In genomic region chr2:45063300-45063890, GRCm38 (mm10) we compare ENCODE assay signal across 13 mouse cellular contexts. TPM values are rescaled to one million over a fixed set of nuclear protein-coding genes. Genes with fewer than 3 reads are reported as not detected.
DNase-seq lines count a peak whose midpoint lies in the region; ATAC-seq and TF ChIP-seq lines count a peak whose summit lies in the region.
"Had no signal": no experiment of that assay in that cellular context is flagged by ENCODE, and none has a peak within 500 bp of the region (broad histone marks: within the 10 kb centered on the region; RNA-seq: fewer than 3 reads in every experiment).

No protein-coding gene starts in this region.

- no peak for TF ChIP-seq CTCF in heart, postnatal 0 days (IDR thresholded peaks at IDR 0.05; ENCODE audit: low read depth)

- no peak for DNase-seq in heart, postnatal 0 days (ENCODE audit: low spot score)
- no peak for DNase-seq in heart, postnatal 14 days
- no peak for DNase-seq in midbrain, embryonic 11.5 days (ENCODE audit: low spot score, missing footprints)
- DNase-seq in hindbrain, embryonic 11.5 days (ENCODE audit: low spot score): no peak
- DNase-seq in midbrain, embryonic 14.5 days: no peak
- DNase-seq in frontal cortex, postnatal 14 days (ENCODE audit: low spot score in 2 of 2): no peak
- DNase-seq: cerebellum, adult 18-20 months; gastrocnemius, adult 2 months; layer of hippocampus, postnatal 36 days; right cerebral cortex, postnatal 25 days had no signal

- no peak overlapping the region for H3K9ac ChIP-seq in heart, postnatal 0 days (replicated peaks; ENCODE audit: low read depth, low read length)
- H3K9ac ChIP-seq in midbrain, embryonic 11.5 days (ENCODE audit: low read length): no peak overlapping the region
- no peak overlapping the region for H3K9ac ChIP-seq in midbrain, embryonic 15.5 days
- no peak overlapping the region for H3K9ac ChIP-seq in hindbrain, embryonic 11.5 days (ENCODE audit: low read depth, low read length)
- H3K9ac ChIP-seq in midbrain, embryonic 14.5 days (replicated peaks; ENCODE audit: low read length): no peak overlapping the region
- H3K9ac ChIP-seq: intestine, embryonic 15.5 days; stomach, embryonic 15.5 days had no signal

- H3K36me3 ChIP-seq in heart, postnatal 0 days (replicated peaks; ENCODE audit: control insufficient read depth, insufficient read depth, low read length): no peaks in the 10 kb centered on the region
- no peaks in the 10 kb centered on the region for H3K36me3 ChIP-seq in midbrain, embryonic 11.5 days (ENCODE audit: control insufficient read depth, insufficient read depth, low read length)
- H3K36me3 ChIP-seq in midbrain, embryonic 15.5 days (replicated peaks): no peaks in the 10 kb centered on the region
- no peaks in the 10 kb centered on the region for H3K36me3 ChIP-seq in hindbrain, embryonic 11.5 days (ENCODE audit: control insufficient read depth, insufficient read depth, low read length)
- H3K36me3 ChIP-seq in midbrain, embryonic 14.5 days (ENCODE audit: control insufficient read depth, insufficient read depth, low read length): no peaks in the 10 kb centered on the region
- H3K36me3 ChIP-seq: intestine, embryonic 15.5 days; stomach, embryonic 15.5 days had no signal

- H3K4me2 ChIP-seq in heart, postnatal 0 days (ENCODE audit: low read depth, low read length): no peak overlapping the region
- H3K4me2 ChIP-seq in midbrain, embryonic 11.5 days: no peak overlapping the region
- H3K4me2 ChIP-seq in midbrain, embryonic 15.5 days: no peak overlapping the region
- H3K4me2 ChIP-seq in hindbrain, embryonic 11.5 days (replicated peaks; ENCODE audit: low read depth, low read length): no peak overlapping the region
- H3K4me2 ChIP-seq in midbrain, embryonic 14.5 days (ENCODE audit: low read length): no peak overlapping the region
- H3K4me2 ChIP-seq: intestine, embryonic 15.5 days; stomach, embryonic 15.5 days had no signal

- TF ChIP-seq EP300 in heart, postnatal 0 days (IDR thresholded peaks at IDR 0.05; ENCODE audit: low read depth): no peak

- H3K9me3 ChIP-seq in heart, postnatal 0 days (replicated peaks; ENCODE audit: control insufficient read depth, low read length): no peaks in the 10 kb centered on the region
- H3K9me3 ChIP-seq in midbrain, embryonic 11.5 days (ENCODE audit: control insufficient read depth, low read length): no peaks in the 10 kb centered on the region
- H3K9me3 ChIP-seq in midbrain, embryonic 15.5 days: no peaks in the 10 kb centered on the region
- no peaks in the 10 kb centered on the region for H3K9me3 ChIP-seq in hindbrain, embryonic 11.5 days (ENCODE audit: control insufficient read depth, low read length)
- H3K9me3 ChIP-seq in midbrain, embryonic 14.5 days (ENCODE audit: control insufficient read depth, low read length): no peaks in the 10 kb centered on the region
- H3K9me3 ChIP-seq: intestine, embryonic 15.5 days; stomach, embryonic 15.5 days had no signal

- H3K4me3 ChIP-seq in heart, postnatal 0 days (ENCODE audit: low read depth, low read length): no peak overlapping the region
- no peak overlapping the region for H3K4me3 ChIP-seq in midbrain, embryonic 11.5 days (ENCODE audit: low read depth, low read length)
- no peak overlapping the region for H3K4me3 ChIP-seq in midbrain, embryonic 15.5 days
- no peak overlapping the region for H3K4me3 ChIP-seq in hindbrain, embryonic 11.5 days (ENCODE audit: low read depth, low read length)
- no peak overlapping the region for H3K4me3 ChIP-seq in midbrain, embryonic 14.5 days (replicated peaks; ENCODE audit: low read depth, low read length)
- H3K4me3 ChIP-seq: gastrocnemius, adult 2 months; intestine, embryonic 15.5 days; stomach, embryonic 15.5 days had no signal

- no peak for ATAC-seq in heart, postnatal 0 days (ENCODE audit: insufficient read depth, low read depth)
- ATAC-seq in midbrain, embryonic 11.5 days (ENCODE audit: low FRiP score): peak; percentile 57
- no peak for ATAC-seq in midbrain, embryonic 15.5 days (replicated peaks)
- ATAC-seq in hindbrain, embryonic 11.5 days (ENCODE audit: low FRiP score): peak; percentile 43
- ATAC-seq in midbrain, embryonic 14.5 days (ENCODE audit: low FRiP score, low TSS enrichment): 0 out of 2 replicates have a peak, but pooled peaks have one; percentile 29
- ATAC-seq: intestine, embryonic 15.5 days had no signal

- H3K27me3 ChIP-seq in heart, postnatal 0 days (ENCODE audit: control insufficient read depth, insufficient read depth, low read length): no peaks in the 10 kb centered on the region
- H3K27me3 ChIP-seq in midbrain, embryonic 11.5 days (ENCODE audit: control insufficient read depth, insufficient read depth, low read length): no peaks in the 10 kb centered on the region
- no peaks in the 10 kb centered on the region for H3K27me3 ChIP-seq in midbrain, embryonic 15.5 days (replicated peaks)
- H3K27me3 ChIP-seq in hindbrain, embryonic 11.5 days (ENCODE audit: control insufficient read depth, insufficient read depth, low read length): no peaks in the 10 kb centered on the region
- no peaks in the 10 kb centered on the region for H3K27me3 ChIP-seq in midbrain, embryonic 14.5 days (ENCODE audit: control insufficient read depth, insufficient read depth, low read length)
- H3K27me3 ChIP-seq: intestine, embryonic 15.5 days; stomach, embryonic 15.5 days had no signal

- intact Hi-C loops in heart, postnatal 14 days (cut with DNase I): no loop called here

- peaks cover 37% of the 10 kb centered on the region for H3K4me1 ChIP-seq in heart, postnatal 0 days (ENCODE audit: control insufficient read depth, insufficient read depth)
- H3K4me1 ChIP-seq in midbrain, embryonic 11.5 days (ENCODE audit: control insufficient read depth, insufficient read depth, low read length): peaks cover 43% of the 10 kb centered on the region
- H3K4me1 ChIP-seq in midbrain, embryonic 15.5 days: peaks cover 33% of the 10 kb centered on the region
- peaks cover 9% of the 10 kb centered on the region; the same call in 1 of the 2 replicates for H3K4me1 ChIP-seq in hindbrain, embryonic 11.5 days (replicated peaks; ENCODE audit: control insufficient read depth, insufficient read depth, low read length)
- H3K4me1 ChIP-seq in midbrain, embryonic 14.5 days (ENCODE audit: control insufficient read depth, insufficient read depth, low read length): peaks cover 20% of the 10 kb centered on the region
- H3K4me1 ChIP-seq: stomach, embryonic 15.5 days had no signal

- H3K27ac ChIP-seq in heart, postnatal 0 days (ENCODE audit: low read depth): peak overlapping the region; percentile 46; the same call in 1 of the 2 replicates
- H3K27ac ChIP-seq in midbrain, embryonic 11.5 days (ENCODE audit: low read depth, low read length): peak overlapping the region; percentile 10; the same call in 1 of the 2 replicates
- H3K27ac ChIP-seq in midbrain, embryonic 15.5 days: no peak overlapping the region
- H3K27ac ChIP-seq in hindbrain, embryonic 11.5 days (ENCODE audit: low read depth, low read length): peak overlapping the region; percentile 51; the same call in 1 of the 2 replicates
- 0 out of 2 replicates have a peak overlapping the region, but pooled peaks have one; percentile 22 for H3K27ac ChIP-seq in midbrain, embryonic 14.5 days (replicated peaks; ENCODE audit: low read depth, low read length)
- H3K27ac ChIP-seq: gastrocnemius, adult 2 months; intestine, embryonic 15.5 days; stomach, embryonic 15.5 days had no signal

- 51% methylated on average over 7 of the region's 7 CpGs for WGBS in heart, postnatal 0 days
- WGBS in midbrain, embryonic 11.5 days: 7% methylated on average over 7 of the region's 7 CpGs
- WGBS in midbrain, embryonic 15.5 days: 15% methylated on average over 7 of the region's 7 CpGs
- 8% methylated on average over 7 of the region's 7 CpGs for WGBS in hindbrain, embryonic 11.5 days
- WGBS in midbrain, embryonic 14.5 days: 7% methylated on average over 7 of the region's 7 CpGs

RNA-seq across cellular contexts. Expression of gene Zeb2, which starts 53.8 kb away (rescaled TPM):
- total RNA-seq in heart, postnatal 0 days (2014; rRNA removed; ENCODE audit: low replicate concordance): 36.4 and 41.2 TPM in 2 replicates
- 13.4 and 13.6 TPM in 2 replicates for polyA plus RNA-seq in heart, postnatal 0 days (2015; fragmentation: Nextera tagmentation; extraction: Ambion mirVana)
- total RNA-seq in heart, postnatal 14 days (2021): 10 to 100 TPM; 51.3 to 58.5 TPM
- polyA plus RNA-seq in midbrain, embryonic 11.5 days (2014; fragmentation: Nextera tagmentation; extraction: Ambion mirVana): 61.2 and 69.9 TPM in 2 replicates
- polyA plus RNA-seq in midbrain, embryonic 15.5 days (2015; fragmentation: Nextera tagmentation; extraction: Ambion mirVana): 30.8 and 31.5 TPM in 2 replicates
- 57.7 and 58.8 TPM in 2 replicates for polyA plus RNA-seq in hindbrain, embryonic 11.5 days (2014; fragmentation: Nextera tagmentation; extraction: Ambion mirVana)
- 25.5 and 32.3 TPM in 2 replicates for polyA plus RNA-seq in midbrain, embryonic 14.5 days (2014; fragmentation: Nextera tagmentation; extraction: Ambion mirVana)

Comparison
In these comparisons a context has a peak if more than half of its experiments do, and no peak if none do; other contexts are left out.
1. ATAC-seq: peak in midbrain, embryonic 11.5 days (single experiment), hindbrain, embryonic 11.5 days (single experiment) and midbrain, embryonic 14.5 days (single experiment); none in heart, postnatal 0 days (single experiment) and midbrain, embryonic 15.5 days (single experiment).